Mouse (Mus musculus): ENCODE results near the gene Tex35. TPM values are rescaled to one million over a fixed set of nuclear protein-coding genes. Genes with fewer than 3 reads are reported as not detected.
A peak's percentile ranks its signal among the peaks of the same experiment; 100 is the strongest.

The Tex35 gene
- total RNA-seq (2021): under 1 TPM; 0.43 to 0.79 TPM

DNA sequence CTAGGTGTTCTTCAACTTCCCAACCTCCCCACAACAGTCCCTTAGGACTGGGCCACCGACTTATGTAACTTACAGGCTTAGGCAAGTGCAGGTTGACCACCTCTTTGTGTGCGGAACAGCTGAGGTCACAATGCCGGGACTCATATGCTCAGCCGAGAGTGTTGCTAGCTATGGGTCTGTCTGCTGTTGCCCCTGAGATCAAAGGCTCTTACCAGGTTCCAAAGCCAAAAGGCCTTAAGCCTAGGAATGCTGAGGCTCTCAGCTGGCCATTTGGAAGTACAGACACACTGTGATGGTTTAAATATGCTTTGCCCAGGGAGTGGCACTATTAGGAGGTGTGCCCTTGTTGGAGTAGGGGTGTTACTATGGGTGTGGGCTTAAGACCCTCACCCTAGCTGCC, at the start of gene Tex35:
Gene Tex35, minus strand, starts transcription at position 101 of the 400 bp plus-strand sequence.
- no peak for DNase-seq

DNA sequence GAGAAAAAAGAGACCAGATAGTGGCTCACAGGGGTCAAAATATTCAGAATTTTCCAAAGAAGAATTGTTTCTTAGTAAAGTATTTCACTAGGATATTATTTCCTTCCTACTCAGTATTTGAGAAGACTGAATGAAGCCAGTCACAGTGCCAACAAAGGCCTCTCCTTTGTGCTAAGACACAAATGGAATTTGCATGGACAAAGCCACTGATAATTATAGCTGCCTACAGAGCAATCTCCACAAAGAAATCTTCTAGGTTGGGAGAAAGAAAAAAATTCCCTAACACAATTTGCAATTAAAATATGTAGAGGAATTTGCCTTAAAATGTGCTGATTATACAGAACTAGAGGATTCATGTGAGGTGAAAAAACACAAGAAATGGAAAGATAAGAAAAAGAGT, 45.3 kb upstream of the Tex35 start:
- no peak for DNase-seq

DNA sequence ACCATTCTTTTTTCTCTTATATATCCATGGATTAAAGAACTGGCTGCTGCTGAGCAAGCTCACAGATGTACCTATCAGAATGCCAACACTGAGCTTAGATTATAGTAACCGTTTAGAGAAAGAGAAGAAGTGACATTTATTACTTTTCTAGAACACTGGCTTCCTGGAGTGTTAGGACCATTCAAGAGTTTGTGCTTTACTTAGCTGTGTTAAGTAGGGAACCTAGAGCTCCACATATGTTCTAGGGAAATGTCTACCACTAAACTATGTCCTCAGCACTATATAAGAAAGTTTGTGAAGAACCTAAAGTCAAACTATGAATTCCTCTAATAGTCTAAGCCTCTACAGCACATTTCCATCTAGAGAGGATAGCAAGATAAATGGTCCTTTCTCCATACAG, 41.6 kb upstream of the Tex35 start:
- DNase-seq: no peak

DNA sequence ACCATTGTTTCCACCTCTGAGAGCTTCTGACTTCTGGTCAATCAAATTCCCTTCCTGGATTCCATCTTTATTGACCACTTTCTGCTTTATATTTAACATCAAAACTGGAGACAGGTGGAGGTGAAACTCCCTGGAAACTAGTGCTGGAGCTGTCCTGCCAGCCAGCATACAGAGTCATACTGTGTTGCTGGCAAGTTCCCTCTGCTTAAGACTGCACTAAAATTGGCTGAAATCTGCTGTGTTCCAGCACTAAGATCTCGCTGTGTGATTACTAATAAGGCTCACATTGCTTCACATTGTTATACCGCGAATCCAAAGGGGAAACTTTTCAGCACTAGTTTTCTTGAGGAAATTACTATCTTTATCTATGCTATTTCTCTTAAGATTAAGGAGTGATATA, 36.1 kb upstream of the Tex35 start:
- DNase-seq: no peak

DNA sequence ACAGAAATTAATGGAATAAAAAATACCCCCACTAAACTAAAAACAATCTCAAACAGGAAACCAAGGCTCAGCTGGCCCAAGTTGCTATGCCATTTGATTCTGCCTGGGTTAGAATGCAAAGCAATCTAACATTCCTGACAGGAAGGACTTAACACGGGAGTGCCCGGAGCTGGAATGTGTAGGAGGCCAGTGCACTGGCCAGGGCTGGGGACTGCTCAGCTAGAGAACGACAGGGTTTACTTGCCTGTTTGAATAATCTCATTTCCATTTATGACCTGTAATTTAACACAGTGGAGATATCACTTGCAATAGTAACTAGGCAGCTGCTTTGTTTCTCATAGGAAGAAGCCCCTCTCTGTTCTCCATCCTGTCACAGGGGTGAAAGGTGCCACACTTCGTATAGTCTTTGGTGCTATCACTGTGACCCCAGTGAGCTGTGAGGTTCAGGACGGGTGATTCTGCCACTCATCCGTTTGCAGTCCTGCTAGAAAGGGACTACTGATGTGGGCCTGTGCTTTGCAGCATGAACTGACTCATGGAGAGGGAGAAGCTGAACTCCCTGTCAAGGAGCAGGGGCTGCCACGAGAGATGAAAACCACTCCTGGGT, 34.9 kb upstream of the Tex35 start:
- no peak for DNase-seq

DNA sequence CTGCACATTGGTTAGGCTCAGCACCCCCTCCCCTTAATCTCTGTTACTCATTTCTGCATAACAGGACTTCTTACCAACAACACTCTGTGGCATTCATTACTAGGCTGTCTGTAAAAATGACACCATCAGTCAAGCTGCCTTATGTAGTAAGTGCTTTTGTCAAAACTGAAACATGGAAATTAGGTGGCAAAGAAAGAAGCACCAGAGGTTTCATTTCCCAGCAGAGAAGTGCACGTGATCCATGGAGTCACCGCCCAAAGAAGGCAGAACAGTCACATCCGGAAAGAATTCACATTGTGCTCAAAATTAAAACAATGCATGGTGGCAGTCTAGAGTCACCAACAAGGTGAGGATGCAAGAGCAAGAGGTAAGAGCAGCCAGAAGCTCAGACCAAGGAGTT, 32.5 kb upstream of the Tex35 start:
- no peak for DNase-seq

DNA sequence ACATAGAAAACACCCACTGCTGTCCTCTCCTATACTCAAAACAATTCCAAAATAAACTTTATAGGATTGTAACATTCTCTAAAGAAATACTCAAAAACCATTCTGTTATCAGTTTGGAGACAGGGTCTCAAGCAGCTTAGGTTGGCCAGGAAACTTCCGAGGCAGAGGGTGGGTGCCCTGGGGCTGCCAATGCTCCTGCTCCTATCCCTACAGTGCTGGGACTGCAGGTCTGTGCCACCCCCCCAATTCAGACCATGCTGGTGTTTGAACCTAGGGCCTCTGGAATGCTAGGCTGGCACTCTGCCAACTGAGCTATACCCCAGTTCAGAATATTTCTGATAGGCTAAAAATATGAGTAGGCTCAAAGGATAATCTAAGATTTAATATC, 29.4 kb upstream of the Tex35 start:
- DNase-seq: no peak

DNA sequence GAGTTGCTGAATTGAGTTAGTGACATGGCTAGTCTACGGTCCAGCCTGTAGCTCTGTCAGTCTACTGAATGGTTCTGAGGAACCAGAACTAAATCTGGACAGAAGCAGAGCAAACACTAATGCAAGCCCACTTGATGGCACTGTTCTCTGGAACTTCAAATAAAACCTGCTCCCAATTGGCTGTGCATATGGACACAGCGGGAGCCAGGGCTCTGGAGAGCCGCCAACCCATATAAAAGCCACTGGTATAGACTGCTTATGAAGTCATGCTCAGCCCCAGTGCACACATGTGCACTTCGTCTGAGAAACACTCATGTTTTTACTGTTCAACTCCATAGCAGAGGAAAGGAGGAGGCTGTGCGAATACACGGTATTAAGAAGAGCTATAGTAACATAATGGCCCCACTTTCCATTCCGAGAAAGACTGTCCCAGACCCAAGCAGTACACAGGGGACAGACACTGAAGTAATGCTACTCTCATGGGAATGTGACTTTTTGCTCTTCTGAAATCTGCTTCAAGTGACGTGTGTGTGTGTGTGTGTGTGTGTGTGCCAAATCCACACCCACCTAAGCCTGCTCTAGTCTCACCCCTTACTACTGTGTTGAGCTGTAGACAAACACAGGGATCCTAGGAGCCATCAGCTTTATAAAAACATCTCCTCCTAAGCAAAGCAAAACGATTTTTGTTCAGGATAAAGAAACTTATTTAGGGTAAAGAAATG, 28.8 kb upstream of the Tex35 start:
- DNase-seq: peak; percentile 17

DNA sequence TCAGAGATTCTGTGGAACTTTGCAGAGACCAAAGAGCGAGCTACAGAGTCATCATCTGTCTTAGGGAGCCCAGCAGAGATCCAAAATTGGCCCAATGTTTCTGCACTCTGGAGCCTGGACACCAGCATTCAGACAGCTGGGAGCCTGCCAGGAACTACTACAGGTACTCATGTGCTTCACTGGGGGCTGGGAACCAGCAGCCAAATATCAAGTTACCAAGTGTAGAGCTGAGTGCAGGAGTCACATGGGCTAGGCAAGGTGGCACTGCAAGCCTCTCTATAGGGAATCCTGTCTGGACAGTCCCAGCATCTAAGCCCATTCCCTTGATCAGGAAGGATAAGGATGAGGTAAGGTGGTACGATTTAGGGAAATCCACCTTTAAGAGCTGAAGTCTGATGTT, 19.7 kb upstream of the Tex35 start:
- peak; percentile 55 for DNase-seq

DNA sequence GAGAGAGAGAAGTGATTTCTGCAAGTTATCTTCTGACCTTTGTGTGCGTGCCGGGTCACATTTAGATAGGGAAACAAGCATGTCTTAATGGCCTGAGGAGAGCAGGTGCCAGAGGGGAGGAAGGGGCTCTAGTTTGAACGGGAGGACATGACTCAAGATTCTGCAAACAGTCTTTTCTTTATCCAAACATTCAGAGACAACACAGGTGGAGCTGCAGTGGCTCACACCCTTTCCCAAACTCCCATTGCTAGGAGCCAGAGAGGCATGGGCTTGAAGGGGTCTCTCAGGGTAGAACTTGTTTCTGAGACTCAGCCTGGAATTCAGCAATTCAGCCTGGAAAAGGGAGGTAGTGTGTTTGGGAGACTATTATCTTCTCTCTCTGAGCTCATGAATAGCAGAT, 15.4 kb upstream of the Tex35 start:
- no peak for DNase-seq

DNA sequence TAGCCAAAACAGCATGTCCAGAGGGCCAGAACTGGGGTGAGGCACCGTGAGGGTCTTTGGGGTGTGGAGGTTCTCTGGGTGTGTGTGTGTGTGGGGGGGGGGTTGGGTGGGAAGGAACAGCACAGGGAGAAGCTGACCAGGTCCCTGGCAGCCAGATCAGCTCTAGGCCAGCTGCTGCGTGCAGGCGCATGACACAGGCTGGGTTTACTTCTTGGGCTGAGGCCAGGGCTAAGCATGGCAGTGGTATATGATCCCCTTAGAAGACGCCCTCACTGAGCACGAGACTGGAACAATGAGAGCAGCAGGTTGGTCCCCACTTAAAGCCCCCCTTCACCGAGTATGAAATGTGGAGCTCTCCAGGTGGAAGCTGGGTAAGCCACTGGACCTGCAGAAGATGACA, 10.7 kb upstream of the Tex35 start:
- DNase-seq: no peak

DNA sequence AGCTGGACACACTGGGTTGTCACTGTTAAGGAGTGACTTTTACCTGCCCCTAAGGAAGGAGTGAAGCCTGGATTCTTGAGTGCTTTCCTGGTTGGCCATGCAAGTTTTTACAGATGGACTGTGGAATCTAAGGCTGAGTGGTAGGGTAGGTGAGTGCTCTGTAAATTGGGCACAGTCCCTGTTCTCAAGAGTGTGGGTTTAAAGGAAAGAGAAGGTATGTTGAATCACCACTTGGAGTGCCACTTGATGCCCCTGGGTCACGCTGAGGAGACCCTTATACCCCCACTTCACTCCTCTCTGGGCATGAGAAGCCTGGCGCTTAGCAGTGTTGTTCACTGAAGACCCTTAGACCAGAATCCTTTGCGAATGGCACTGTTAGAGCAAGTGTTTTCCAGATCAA, 9.0 kb upstream of the Tex35 start:
- no peak for DNase-seq

DNA sequence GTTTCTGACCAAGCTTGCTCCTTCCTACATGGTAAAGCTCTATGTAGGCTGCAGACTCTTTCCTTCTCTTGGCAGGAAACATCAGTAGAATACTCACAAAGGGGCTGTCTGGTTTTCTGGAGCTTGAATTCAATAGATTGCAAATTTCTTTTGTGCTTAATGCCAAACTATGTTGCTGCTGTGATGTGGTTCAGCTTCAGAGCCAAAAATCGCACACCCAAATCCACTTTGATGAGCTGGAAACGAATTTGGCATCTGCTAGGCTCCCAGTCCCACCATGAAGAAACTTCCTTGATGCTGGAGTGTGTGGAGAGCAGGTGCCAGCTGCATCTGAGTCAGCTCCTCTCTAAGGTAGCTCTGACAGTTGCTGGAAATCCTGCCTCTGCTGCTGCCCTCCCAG, 6.0 kb upstream of the Tex35 start:
- no peak for DNase-seq

DNA sequence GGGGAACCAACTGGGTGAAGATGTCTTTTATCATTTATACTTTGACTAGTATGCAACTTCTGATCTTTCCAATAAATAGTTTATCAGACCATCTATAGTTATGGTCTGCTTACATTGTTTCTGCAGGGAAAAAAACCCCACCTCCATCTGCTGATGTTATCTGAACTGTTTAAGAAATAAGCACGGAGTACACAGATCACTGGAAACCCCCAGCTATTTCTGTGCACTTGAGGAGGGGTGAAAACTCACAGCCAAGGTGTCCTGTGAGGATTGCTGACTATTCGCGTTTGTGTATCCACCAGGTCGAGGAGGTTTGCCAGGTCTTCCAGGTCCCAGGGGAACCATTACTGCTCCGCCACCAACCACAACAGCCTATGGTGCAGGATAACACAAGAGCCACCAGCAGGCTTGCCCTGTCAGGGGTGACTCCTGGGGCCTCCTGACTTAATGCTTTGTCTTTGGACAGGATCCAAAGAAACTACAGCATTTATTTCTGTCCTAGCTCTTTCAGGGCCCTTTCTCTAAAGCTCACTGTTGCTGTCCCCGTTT, 1.9 kb upstream of the Tex35 start:
- DNase-seq: no peak

DNA sequence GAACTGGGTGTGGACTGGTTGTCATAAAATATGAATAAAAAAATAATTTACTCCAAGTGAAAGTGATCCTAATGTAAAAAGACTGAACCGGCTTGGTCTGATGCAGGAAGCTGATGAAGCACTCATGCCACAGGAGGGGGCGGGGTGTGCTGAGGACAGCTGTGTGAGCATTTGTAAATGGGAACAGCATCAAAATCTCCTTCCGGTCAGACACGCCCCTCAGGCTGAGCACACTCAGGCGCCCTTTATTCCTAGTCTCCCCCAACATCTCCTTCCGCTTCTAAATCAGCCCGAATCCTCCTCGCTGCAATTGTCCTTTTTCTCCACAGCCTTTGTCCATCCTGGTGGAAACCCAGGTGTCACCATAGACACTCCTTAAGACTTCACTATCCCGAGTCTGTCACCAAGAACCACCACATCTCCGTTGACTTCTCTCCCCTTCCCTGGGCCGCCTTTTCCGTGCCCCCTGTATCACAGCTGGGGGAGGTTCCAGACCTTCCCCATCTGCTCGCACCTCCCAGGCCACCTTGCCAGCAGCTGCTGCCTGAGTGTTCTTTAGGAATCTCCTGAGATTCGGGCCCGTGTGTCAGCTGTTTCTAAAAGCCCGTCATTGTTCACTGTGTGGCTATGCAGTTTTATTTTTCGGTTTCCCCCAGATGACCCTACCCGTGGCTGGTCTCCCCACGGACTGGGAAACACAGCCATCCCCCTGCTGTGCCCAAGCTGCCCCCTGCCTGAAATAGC, 7.2 kb downstream of the Tex35 start:
- DNase-seq: peak; percentile 54

DNA sequence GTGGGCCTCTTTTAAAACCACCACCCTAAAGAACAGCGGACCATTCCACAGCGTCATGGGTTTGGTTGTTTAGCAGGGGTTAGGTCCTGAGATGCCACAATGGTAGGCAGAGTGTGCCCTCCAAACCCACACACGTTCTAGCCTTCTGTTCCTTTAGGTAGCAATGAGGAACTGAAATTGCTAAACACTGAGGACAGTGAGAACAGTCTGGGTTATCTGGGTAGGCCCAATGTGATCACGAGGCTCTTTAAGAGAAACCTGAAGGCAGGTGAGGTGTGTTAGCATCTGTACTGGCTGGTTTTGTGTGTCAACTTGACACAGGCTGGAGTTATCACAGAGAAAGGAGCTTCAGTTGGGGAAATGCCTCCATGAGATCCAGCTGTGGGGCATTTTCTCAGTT, 12.9 kb downstream of the Tex35 start:
- DNase-seq: no peak

DNA sequence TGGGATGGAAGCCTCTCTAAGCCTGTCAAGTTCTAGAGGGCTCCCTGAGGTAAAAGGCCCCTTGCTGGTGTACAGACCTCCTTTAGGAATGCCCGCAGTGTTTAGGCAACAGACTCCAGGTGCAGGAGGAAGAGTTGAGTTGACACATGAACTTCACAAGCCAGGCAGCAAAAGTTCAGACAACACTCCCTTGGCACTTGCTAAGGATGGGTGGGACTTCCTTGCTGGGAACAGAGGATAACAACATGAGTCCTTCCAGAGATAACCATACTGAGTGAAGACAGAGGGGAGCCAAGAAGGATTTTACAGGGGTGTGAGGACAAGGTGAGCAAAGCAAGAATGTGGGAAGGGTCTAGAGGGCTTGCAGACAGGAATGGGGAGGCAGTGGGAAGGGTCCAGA, 15.9 kb downstream of the Tex35 start:
- no peak for DNase-seq

DNA sequence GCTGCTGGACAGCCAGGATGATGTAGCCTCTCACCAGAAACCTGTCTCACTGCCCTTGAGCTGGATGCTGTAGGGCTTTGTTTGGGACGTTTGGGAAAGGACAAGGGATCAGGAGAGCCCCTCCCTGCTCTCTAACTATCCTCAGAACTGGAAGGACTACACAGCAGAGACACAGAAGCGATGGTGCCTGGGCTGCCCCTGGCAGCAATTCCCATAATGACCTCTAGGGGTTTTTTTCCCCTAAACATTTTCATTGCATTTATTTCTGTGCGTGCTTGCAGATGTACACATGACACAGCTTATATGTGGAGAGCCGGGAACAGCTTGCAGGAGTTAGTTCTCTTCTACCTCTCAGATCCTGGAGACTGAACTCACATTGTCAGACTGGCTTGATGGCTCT, 16.3 kb downstream of the Tex35 start:
- DNase-seq: no peak

DNA sequence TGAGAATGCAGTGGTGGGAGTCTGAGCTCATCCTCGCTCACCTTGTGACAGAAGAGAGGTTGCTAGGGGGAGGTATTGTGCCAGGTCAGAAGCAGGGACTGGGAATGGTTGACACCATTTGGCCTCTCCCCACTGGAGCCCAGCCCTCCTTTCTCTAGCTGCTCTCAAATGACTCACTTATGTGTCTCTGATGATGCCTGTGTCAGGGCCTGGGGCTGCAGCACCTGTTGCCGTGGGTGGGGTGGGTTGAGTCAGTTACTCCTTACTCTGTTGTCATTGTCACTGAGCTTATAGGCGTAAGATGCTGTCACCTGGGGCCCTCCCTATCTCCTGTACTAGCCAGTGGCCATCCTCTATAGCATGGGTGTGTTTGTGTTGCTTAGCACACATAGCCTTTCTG, 17.6 kb downstream of the Tex35 start:
- no peak for DNase-seq

DNA sequence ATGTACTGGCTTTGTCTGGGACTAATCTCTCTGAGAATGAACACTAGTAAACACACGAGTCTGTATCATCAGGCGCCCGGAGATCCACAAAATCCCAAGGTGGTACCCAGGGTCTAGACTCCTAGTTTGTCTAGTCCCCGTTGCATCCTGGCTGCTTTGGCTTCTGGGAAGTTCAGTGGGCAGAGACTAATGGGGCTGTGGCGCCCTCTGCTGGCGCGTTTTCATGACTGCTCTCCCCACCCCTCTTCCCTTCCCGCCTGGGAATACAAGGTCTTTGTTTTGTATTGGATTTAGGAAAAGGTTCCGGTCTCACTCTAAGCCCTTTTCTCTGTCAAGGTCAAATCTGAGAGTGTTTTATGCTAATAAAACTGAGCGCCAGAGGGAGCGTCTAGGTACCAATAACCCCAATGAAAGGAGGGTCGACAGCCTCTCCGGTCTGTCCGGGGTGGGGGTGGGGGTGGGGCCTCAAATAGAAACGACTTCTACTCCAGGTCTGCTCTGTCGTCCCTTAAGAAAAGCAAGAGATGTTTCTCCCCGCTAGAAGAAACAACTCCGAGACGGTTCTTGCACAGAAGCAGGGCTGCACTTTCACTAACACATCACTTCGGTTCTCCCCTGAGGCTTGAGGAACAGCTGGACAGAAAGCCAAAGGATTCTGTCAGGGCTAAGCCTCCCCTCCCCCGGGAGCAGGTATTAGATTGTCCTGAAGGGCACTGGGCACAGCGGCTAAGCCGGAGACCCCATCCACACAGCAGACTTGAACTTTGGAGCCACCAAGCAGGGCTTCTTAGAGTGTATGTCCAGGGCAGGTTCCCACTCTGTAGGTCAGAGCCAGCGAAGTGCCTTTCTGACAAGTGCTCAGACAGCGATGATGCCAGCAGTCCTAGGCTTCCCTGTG, 22.1 kb downstream of the Tex35 start:
- DNase-seq: peak; percentile 80

DNA sequence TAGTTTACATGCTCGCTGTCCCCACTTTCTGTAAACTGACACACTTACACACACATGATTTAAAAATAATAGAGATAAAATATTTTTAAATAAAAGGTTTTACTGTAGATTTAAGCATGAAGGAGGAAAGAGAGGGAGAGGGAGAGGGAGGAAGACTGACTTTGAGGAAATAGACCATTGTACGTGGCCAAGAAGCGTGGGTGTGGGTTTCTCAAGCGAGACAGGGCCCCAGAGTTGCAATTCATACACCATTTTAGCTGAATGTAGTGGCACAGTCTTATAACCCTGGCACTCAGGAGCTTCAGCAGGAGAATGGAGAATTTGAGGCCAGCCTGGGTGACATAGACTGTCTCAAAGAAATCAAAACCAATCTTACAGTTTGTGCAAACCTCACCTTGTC, 25.5 kb downstream of the Tex35 start:
- DNase-seq: no peak

DNA sequence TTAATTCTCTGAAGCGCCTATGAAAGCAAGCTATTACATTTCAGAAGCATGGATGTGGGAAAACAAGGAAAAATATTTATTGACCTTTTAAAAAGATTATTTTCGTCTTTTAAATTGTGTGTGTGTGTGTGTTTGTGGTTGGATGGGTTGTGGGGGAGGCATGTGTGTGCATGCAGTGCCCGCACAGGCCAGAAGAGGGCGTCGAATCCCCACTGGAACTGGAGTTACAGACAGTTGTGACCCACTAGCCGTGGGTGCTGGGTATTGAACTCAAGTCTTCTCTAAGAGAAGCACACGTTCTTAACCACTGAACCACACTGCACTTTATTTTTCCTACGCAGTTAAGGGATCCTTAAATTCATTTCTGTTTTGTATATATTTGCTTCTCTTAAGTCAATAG, 26.5 kb downstream of the Tex35 start:
- no peak for DNase-seq
